Mouse (Mus musculus): ENCODE results near the gene Gm13271. TPM values are rescaled to one million over a fixed set of nuclear protein-coding genes. Genes with fewer than 3 reads are reported as not detected.
"Not testable (repeated sequence)": the region's sequence is repeated elsewhere in the genome, so short reads cannot be mapped to it uniquely, and the experiment has no call there.

Gm13271 gene
- polyA plus RNA-seq, 1 experiment from 2014 or later = not detected

- H3K9me3 ChIP-seq (replicated peaks); H3K36me3 ChIP-seq (ENCODE audit: poor library complexity, severe bottlenecking); H3K4me3 ChIP-seq; H3K27me3 ChIP-seq; ATAC-seq; H3K27ac ChIP-seq; H3K9ac ChIP-seq; H3K4me1 ChIP-seq; H3K4me2 ChIP-seq: not testable (repeated sequence)
- 18% methylated on average over 6 of the region's 7 CpGs for WGBS
These were observed 44.7 kb downstream of the Gm13271 start, which contains the start of gene Gm13285 for GRCm38 (mm10) chr4:88799365-88799764. TSS of gene Gm13285 (plus strand) at chr4:88799665.

GRCm38 (mm10) chr4:88802954-88803353 lies 48.3 kb downstream of the Gm13271 start, which contains the start of gene Gm13287:
TSS of gene Gm13287 (plus strand) at chr4:88803254.
- not testable (repeated sequence) for H3K9me3 ChIP-seq (replicated peaks); H3K36me3 ChIP-seq (ENCODE audit: poor library complexity, severe bottlenecking); H3K9ac ChIP-seq; H3K4me1 ChIP-seq; H3K4me3 ChIP-seq; H3K4me2 ChIP-seq; H3K27ac ChIP-seq; ATAC-seq; H3K27me3 ChIP-seq
- no CpG with 5 or more reads among the region's 29 CpGs for WGBS

Other genes with a start within 250 kb of the Gm13271 start
- not detected in 2 replicates for gene Ifnb1, start 232.1 kb upstream of the Gm13271 start, polyA plus RNA-seq (2015; fragmentation: Nextera tagmentation; extraction: Ambion mirVana)
- not detected in 2 replicates for gene Ifna15, start 196.6 kb upstream of the Gm13271 start, polyA plus RNA-seq (2015; fragmentation: Nextera tagmentation; extraction: Ambion mirVana)
- not detected in 2 replicates for gene Ifna14, start 183.1 kb upstream of the Gm13271 start, polyA plus RNA-seq (2015; fragmentation: Nextera tagmentation; extraction: Ambion mirVana)
- not detected in 2 replicates for gene Ifna9, start 162.5 kb upstream of the Gm13271 start, polyA plus RNA-seq (2015; fragmentation: Nextera tagmentation; extraction: Ambion mirVana)
- not detected in 2 replicates for gene Ifna12, start 151.5 kb upstream of the Gm13271 start, polyA plus RNA-seq (2015; fragmentation: Nextera tagmentation; extraction: Ambion mirVana)
- not detected in 2 replicates for gene C87499, start 120.5 kb upstream of the Gm13271 start, polyA plus RNA-seq (2015; fragmentation: Nextera tagmentation; extraction: Ambion mirVana)
- gene Ifna13, start 110.4 kb upstream of the Gm13271 start, polyA plus RNA-seq (2015; fragmentation: Nextera tagmentation; extraction: Ambion mirVana) = not detected in 2 replicates
- gene Ifna16, start 77.9 kb upstream of the Gm13271 start, polyA plus RNA-seq (2015; fragmentation: Nextera tagmentation; extraction: Ambion mirVana) = not detected in 2 replicates
- gene Ifna2, start 71.0 kb upstream of the Gm13271 start, polyA plus RNA-seq (2015; fragmentation: Nextera tagmentation; extraction: Ambion mirVana) = not detected in 2 replicates
- gene Ifnab, start 63.5 kb upstream of the Gm13271 start, polyA plus RNA-seq (2015; fragmentation: Nextera tagmentation; extraction: Ambion mirVana) = not detected in 2 replicates
- gene Gm26566, start 33.1 kb upstream of the Gm13271 start, polyA plus RNA-seq (2015; fragmentation: Nextera tagmentation; extraction: Ambion mirVana) = 1.1 and 2.1 TPM in 2 replicates
- 120 and 125 TPM in 2 replicates for gene Klhl9, start 32.4 kb upstream of the Gm13271 start, polyA plus RNA-seq (2015; fragmentation: Nextera tagmentation; extraction: Ambion mirVana)
- gene Gm13283, start 5.3 kb downstream of the Gm13271 start, polyA plus RNA-seq (2015; fragmentation: Nextera tagmentation; extraction: Ambion mirVana) = 0.17 TPM in 1 of 2 replicates, not detected in the other
- not detected in 2 replicates for gene Gm13290, start 19.0 kb downstream of the Gm13271 start, polyA plus RNA-seq (2015; fragmentation: Nextera tagmentation; extraction: Ambion mirVana)
- gene Gm13289, start 22.1 kb downstream of the Gm13271 start, polyA plus RNA-seq (2015; fragmentation: Nextera tagmentation; extraction: Ambion mirVana) = not detected in 2 replicates
- gene Gm13272, start 25.0 kb downstream of the Gm13271 start, polyA plus RNA-seq (2015; fragmentation: Nextera tagmentation; extraction: Ambion mirVana) = not detected in 2 replicates
- 0.18 TPM in 1 of 2 replicates, not detected in the other for gene Ifnz, start 27.3 kb downstream of the Gm13271 start, polyA plus RNA-seq (2015; fragmentation: Nextera tagmentation; extraction: Ambion mirVana)
- not detected in 2 replicates for gene Gm13276, start 30.8 kb downstream of the Gm13271 start, polyA plus RNA-seq (2015; fragmentation: Nextera tagmentation; extraction: Ambion mirVana)
- not detected in 2 replicates for gene Gm13277, start 33.8 kb downstream of the Gm13271 start, polyA plus RNA-seq (2015; fragmentation: Nextera tagmentation; extraction: Ambion mirVana)
- gene Gm13278, start 36.7 kb downstream of the Gm13271 start, polyA plus RNA-seq (2015; fragmentation: Nextera tagmentation; extraction: Ambion mirVana) = not detected in 2 replicates
- gene Gm13275, start 39.6 kb downstream of the Gm13271 start, polyA plus RNA-seq (2015; fragmentation: Nextera tagmentation; extraction: Ambion mirVana) = not detected in 2 replicates
- gene Gm13279, start 42.5 kb downstream of the Gm13271 start, polyA plus RNA-seq (2015; fragmentation: Nextera tagmentation; extraction: Ambion mirVana) = not detected in 2 replicates
- gene Gm13285, start 44.8 kb downstream of the Gm13271 start, polyA plus RNA-seq (2015; fragmentation: Nextera tagmentation; extraction: Ambion mirVana) = 0.43 TPM in 1 of 2 replicates, not detected in the other
- not detected in 2 replicates for gene Gm13287, start 48.4 kb downstream of the Gm13271 start, polyA plus RNA-seq (2015; fragmentation: Nextera tagmentation; extraction: Ambion mirVana)
- gene Gm13288, start 50.7 kb downstream of the Gm13271 start, polyA plus RNA-seq (2015; fragmentation: Nextera tagmentation; extraction: Ambion mirVana) = not detected in 2 replicates
- gene Ifna7, start 61.4 kb downstream of the Gm13271 start, polyA plus RNA-seq (2015; fragmentation: Nextera tagmentation; extraction: Ambion mirVana) = not detected in 2 replicates
- gene Ifna11, start 65.1 kb downstream of the Gm13271 start, polyA plus RNA-seq (2015; fragmentation: Nextera tagmentation; extraction: Ambion mirVana) = not detected in 2 replicates
- gene Ifna6, start 72.5 kb downstream of the Gm13271 start, polyA plus RNA-seq (2015; fragmentation: Nextera tagmentation; extraction: Ambion mirVana) = not detected in 2 replicates
- gene Ifna5, start 80.7 kb downstream of the Gm13271 start, polyA plus RNA-seq (2015; fragmentation: Nextera tagmentation; extraction: Ambion mirVana) = not detected in 2 replicates
- not detected in 2 replicates for gene Ifna4, start 87.0 kb downstream of the Gm13271 start, polyA plus RNA-seq (2015; fragmentation: Nextera tagmentation; extraction: Ambion mirVana)
- gene Ifna1, start 95.2 kb downstream of the Gm13271 start, polyA plus RNA-seq (2015; fragmentation: Nextera tagmentation; extraction: Ambion mirVana) = not detected in 2 replicates
- not detected in 2 replicates for gene Ifne, start 125.3 kb downstream of the Gm13271 start, polyA plus RNA-seq (2015; fragmentation: Nextera tagmentation; extraction: Ambion mirVana)